Mouse (Mus musculus): ENCODE results near the gene Clec3a. TPM values are rescaled to one million over a fixed set of nuclear protein-coding genes. Genes with fewer than 3 reads are reported as not detected.

Gene Clec3a
- polyA plus RNA-seq (2014; fragmentation: Illumina TruSeq; extraction: RNeasy Lipid Tissue Mini Kit (QIAGEN cat#74804); ENCODE audit: low read depth, low replicate concordance) = not detected

DNA sequence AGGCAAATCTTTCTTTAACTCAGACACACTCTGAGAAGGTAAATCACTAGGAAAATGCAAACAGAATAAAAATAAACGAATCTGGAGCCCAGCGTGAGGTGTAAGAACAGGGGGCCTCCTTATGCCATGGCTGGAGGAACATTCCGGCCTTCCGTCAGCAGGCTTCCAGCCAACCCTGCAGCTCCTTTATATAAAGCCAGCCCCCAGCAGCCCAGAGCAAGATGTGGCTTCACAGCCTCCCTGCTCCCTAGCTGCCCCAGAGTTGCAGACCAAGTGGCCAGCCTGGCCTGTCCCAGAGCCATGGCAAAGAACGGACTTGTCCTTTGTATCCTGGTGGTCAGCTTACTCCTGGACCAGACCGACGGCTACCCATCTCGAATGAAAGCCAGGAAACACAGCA is at the start of gene Clec3a:
Gene Clec3a (plus strand): TSS at position 301 of the 400 bp plus-strand sequence.

GRCm38 (mm10) chr8:114439334-114440204 is 21.7 kb downstream of the Clec3a start, which contains the start of gene Wwox:
Wwox (plus strand) TSS chr8:114439655.

Other genes starting within 250 kb of the Clec3a start
- 17.3 TPM for gene Vat1l, start 212.5 kb upstream of the Clec3a start, polyA plus RNA-seq (2014; fragmentation: Illumina TruSeq; extraction: RNeasy Lipid Tissue Mini Kit (QIAGEN cat#74804); ENCODE audit: low read depth, low replicate concordance)
- gene Wwox, start 21.6 kb downstream of the Clec3a start, polyA plus RNA-seq (2014; fragmentation: Illumina TruSeq; extraction: RNeasy Lipid Tissue Mini Kit (QIAGEN cat#74804); ENCODE audit: low read depth, low replicate concordance) = 14.9 TPM